Comparison of ENCODE assay signal across 9 mouse cellular contexts in genomic region chr8:34689825-34690493, GRCm38 (mm10).
DNase-seq lines count a peak whose midpoint lies in the region; ATAC-seq and TF ChIP-seq lines count a peak whose summit lies in the region.
"Had no signal": no experiment of that assay in that cellular context is flagged by ENCODE, and none has a peak within 500 bp of the region (broad histone marks: within the 10 kb centered on the region; RNA-seq: fewer than 3 reads in every experiment).

No protein-coding gene starts in this region.

- no peaks in the 10 kb centered on the region for H3K9me3 ChIP-seq in hindbrain, embryonic 12.5 days (replicated peaks)
- no peaks in the 10 kb centered on the region for H3K9me3 ChIP-seq in stomach, postnatal 0 days (ENCODE audit: control insufficient read depth, low read length)

- TF ChIP-seq POLR2A in spleen, adult 2 months (IDR thresholded peaks at IDR 0.05; ENCODE audit: low read depth, low read length) = no peak

- no peaks in the 10 kb centered on the region for H3K27me3 ChIP-seq in spleen, adult 2 months (ENCODE audit: control insufficient read depth, insufficient read depth, low read length)
- 0 out of 2 replicates have a peak, but pooled peaks cover 4% of the 10 kb centered on the region for H3K27me3 ChIP-seq in hindbrain, embryonic 12.5 days
- no peaks in the 10 kb centered on the region for H3K27me3 ChIP-seq in stomach, postnatal 0 days (ENCODE audit: control insufficient read depth, insufficient read depth, low read length)
- H3K27me3 ChIP-seq: Patski had no signal

- ATAC-seq in hindbrain, embryonic 12.5 days (ENCODE audit: low FRiP score) = no peak
- peak; percentile 16; the same call in 1 of the 2 replicates for ATAC-seq in stomach, postnatal 0 days (ENCODE audit: low FRiP score, low TSS enrichment)
- ATAC-seq: Patski had no signal

- 20% methylated on average over 9 of the region's 9 CpGs for WGBS in spleen, adult 2 months
- WGBS in hindbrain, embryonic 12.5 days = 16% methylated on average over 9 of the region's 9 CpGs
- 25% methylated on average over 9 of the region's 9 CpGs for WGBS in stomach, postnatal 0 days

- H3K27ac ChIP-seq in spleen, adult 2 months (ENCODE audit: insufficient read depth, low read length) = no peak overlapping the region
- no peak overlapping the region for H3K27ac ChIP-seq in hindbrain, embryonic 12.5 days
- no peak overlapping the region for H3K27ac ChIP-seq in stomach, postnatal 0 days (replicated peaks)

- H3K36me3 ChIP-seq in spleen, adult 2 months (ENCODE audit: control insufficient read depth, insufficient read depth, low read length) = no peaks in the 10 kb centered on the region
- H3K36me3 ChIP-seq in hindbrain, embryonic 12.5 days = no peaks in the 10 kb centered on the region
- H3K36me3 ChIP-seq in stomach, postnatal 0 days (ENCODE audit: control insufficient read depth, insufficient read depth, low read length) = no peaks in the 10 kb centered on the region

- TF ChIP-seq CTCF in spleen, adult 2 months (IDR thresholded peaks at IDR 0.05; ENCODE audit: extremely low read depth, insufficient read depth, insufficient read length, insufficient replicate concordance) = no peak
- no peak for TF ChIP-seq CTCF in stomach, postnatal 0 days (IDR thresholded peaks at IDR 0.05; ENCODE audit: low read depth)

- TF ChIP-seq EP300 in stomach, postnatal 0 days (optimal IDR thresholded peaks at IDR 0.05) = no peak

- H3K4me1 ChIP-seq in spleen, adult 2 months (ENCODE audit: control insufficient read depth, insufficient read depth, insufficient read length) = no peaks in the 10 kb centered on the region
- H3K4me1 ChIP-seq in hindbrain, embryonic 12.5 days = peaks cover 17% of the 10 kb centered on the region
- H3K4me1 ChIP-seq in stomach, postnatal 0 days (replicated peaks; ENCODE audit: control insufficient read depth, insufficient read depth) = no peaks in the 10 kb centered on the region

- no peak for DNase-seq in spleen, adult 2 months (ENCODE audit: low read depth in 1 of 2, low spot score in 2 of 2)
- no peak for DNase-seq in spleen, postnatal 4 days (ENCODE audit: low spot score in 2 of 2)
- peak; percentile 22 for DNase-seq in lung, postnatal 10 days
- no peak for DNase-seq in stomach, postnatal 0 days (ENCODE audit: low spot score)
- DNase-seq in right cerebral cortex, postnatal 36 days (ENCODE audit: low spot score in 2 of 2) = no peak
- DNase-seq in cerebellum, postnatal 4 days (ENCODE audit: low spot score in 2 of 2) = no peak
- DNase-seq in thymus, postnatal 36 days = no peak

- no peak overlapping the region for H3K9ac ChIP-seq in hindbrain, embryonic 12.5 days
- H3K9ac ChIP-seq in stomach, postnatal 0 days (ENCODE audit: low read length) = 0 out of 2 replicates have a peak overlapping the region, but pooled peaks have one; percentile 18

- peak overlapping the region; percentile 35 for H3K4me2 ChIP-seq in hindbrain, embryonic 12.5 days (replicated peaks)
- H3K4me2 ChIP-seq in stomach, postnatal 0 days (replicated peaks; ENCODE audit: low read depth) = peak overlapping the region; percentile 46

- H3K4me3 ChIP-seq in spleen, adult 2 months (ENCODE audit: extremely low read depth, insufficient read depth, insufficient read length) = peak overlapping the region; percentile 39; the same call in 1 of the 2 replicates
- H3K4me3 ChIP-seq in hindbrain, embryonic 12.5 days = no peak overlapping the region
- H3K4me3 ChIP-seq in stomach, postnatal 0 days (ENCODE audit: low read depth, low read length) = peak overlapping the region; percentile 19; the same call in 1 of the 2 replicates
